Mouse (Mus musculus) neutrophil, adult 65 days (primary cell): ENCODE measurements around the gene Gpr158. TPM values are rescaled to one million over a fixed set of nuclear protein-coding genes. Genes with fewer than 3 reads are reported as not detected.

Experiments
- total RNA-seq: library from RNA; stranded (reverse); gene quantifications from 2 replicates; pipeline ENCODE4 v1.2.4, GENCODE M21; 2023

Gpr158 gene
- total RNA-seq, result not detected in 2 replicates

GRCm38 (mm10) chr2:21367345-21368111, at the start of gene Gpr158:
TSS of gene Gpr158 (plus strand) at chr2:21367542.

Other genes with a start within 250 kb of the Gpr158 start
- 0.70 TPM in 1 of 2 replicates, not detected in the other for gene Enkur, start 162.2 kb upstream of the Gpr158 start, total RNA-seq
- gene Thnsl1, start 161.8 kb upstream of the Gpr158 start, total RNA-seq, result 0.44 and 0.61 TPM in 2 replicates